In the genomic region with DNA sequence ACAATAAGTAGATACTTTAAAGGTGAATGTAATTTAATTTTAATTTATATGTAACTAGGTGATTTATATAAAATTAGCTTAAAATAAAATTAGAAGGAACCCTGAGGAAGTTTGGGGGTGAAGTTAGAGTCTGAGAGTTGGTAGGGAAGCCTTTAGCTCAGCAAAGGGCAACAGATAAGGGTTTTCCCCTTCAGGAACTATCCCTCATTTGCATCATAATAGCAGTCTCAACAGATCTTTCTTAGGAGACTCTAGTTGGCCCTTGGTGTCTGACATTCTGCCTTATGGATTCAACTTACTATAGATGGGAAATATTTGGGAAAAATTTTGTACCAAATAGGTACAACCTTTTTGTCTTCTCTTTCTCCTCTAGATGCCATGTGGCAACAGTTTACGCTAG, we compare ENCODE assay signal across 27 mouse cellular contexts.
"Had no signal": no experiment of that assay in that cellular context is flagged by ENCODE, and none has a peak within 500 bp of the region (broad histone marks: within the 10 kb centered on the region; RNA-seq: fewer than 3 reads in every experiment).

No protein-coding gene starts in this region.

- H3K4me1 ChIP-seq: heart, embryonic 10.5 days; heart, embryonic 12.5 days; hindbrain, embryonic 10.5 days; hindbrain, embryonic 12.5 days; hindbrain, embryonic 15.5 days; intestine, embryonic 15.5 days; kidney, embryonic 15.5 days; limb, embryonic 13.5 days; limb, embryonic 15.5 days; liver, embryonic 12.5 days had no signal

- H3K4me2 ChIP-seq: heart, embryonic 12.5 days; hindbrain, embryonic 12.5 days; hindbrain, embryonic 15.5 days; intestine, embryonic 15.5 days; kidney, embryonic 15.5 days; limb, embryonic 13.5 days; limb, embryonic 15.5 days; liver, embryonic 12.5 days had no signal

- ATAC-seq: hindbrain, postnatal 0 days; intestine, embryonic 15.5 days; liver, embryonic 12.5 days had no signal

- H3K27me3 ChIP-seq: heart, embryonic 12.5 days; hindbrain, embryonic 12.5 days; hindbrain, embryonic 15.5 days; intestine, embryonic 15.5 days; kidney, embryonic 15.5 days; limb, embryonic 13.5 days; limb, embryonic 15.5 days; liver, embryonic 12.5 days had no signal

- H3K27ac ChIP-seq: gastrocnemius, adult 2 months; heart, embryonic 10.5 days; hindbrain, embryonic 10.5 days; hindbrain, embryonic 12.5 days; hindbrain, embryonic 15.5 days; hindbrain, postnatal 0 days; intestine, embryonic 15.5 days; kidney, embryonic 15.5 days; kidney, postnatal 0 days; limb, embryonic 13.5 days; limb, embryonic 15.5 days; liver, embryonic 12.5 days; liver, embryonic 14.5 days had no signal

- H3K9me3 ChIP-seq: heart, embryonic 10.5 days; heart, embryonic 12.5 days; hindbrain, embryonic 10.5 days; hindbrain, embryonic 12.5 days; hindbrain, embryonic 15.5 days; intestine, embryonic 15.5 days; kidney, embryonic 15.5 days; limb, embryonic 13.5 days; limb, embryonic 15.5 days; liver, embryonic 12.5 days had no signal

- DNase-seq: gastrocnemius, adult 2 months; gastrocnemius, postnatal 10 days; gastrocnemius, postnatal 25 days; heart, adult 18-20 months; heart, postnatal 10 days; heart, postnatal 4 days; kidney, adult 11 months; kidney, adult 2 months; kidney, adult 9 months; kidney, postnatal 14 days; kidney, postnatal 36 days; layer of hippocampus, adult 9-11 months; layer of hippocampus, postnatal 36 days; left cerebral cortex, postnatal 4 days had no signal

- H3K36me3 ChIP-seq: intestine, embryonic 15.5 days had no signal

- H3K4me3 ChIP-seq: gastrocnemius, adult 2 months; heart, embryonic 10.5 days; heart, embryonic 12.5 days; hindbrain, embryonic 10.5 days; hindbrain, embryonic 12.5 days; hindbrain, embryonic 15.5 days; intestine, embryonic 15.5 days; kidney, embryonic 15.5 days; limb, embryonic 13.5 days; limb, embryonic 15.5 days; liver, embryonic 12.5 days had no signal

- H3K9ac ChIP-seq: heart, embryonic 12.5 days; hindbrain, embryonic 12.5 days; hindbrain, embryonic 15.5 days; intestine, embryonic 15.5 days; kidney, embryonic 15.5 days; limb, embryonic 13.5 days; limb, embryonic 15.5 days; liver, embryonic 12.5 days; liver, embryonic 14.5 days had no signal
